8 mouse cellular contexts compared by ENCODE assay signal in the genomic region with DNA sequence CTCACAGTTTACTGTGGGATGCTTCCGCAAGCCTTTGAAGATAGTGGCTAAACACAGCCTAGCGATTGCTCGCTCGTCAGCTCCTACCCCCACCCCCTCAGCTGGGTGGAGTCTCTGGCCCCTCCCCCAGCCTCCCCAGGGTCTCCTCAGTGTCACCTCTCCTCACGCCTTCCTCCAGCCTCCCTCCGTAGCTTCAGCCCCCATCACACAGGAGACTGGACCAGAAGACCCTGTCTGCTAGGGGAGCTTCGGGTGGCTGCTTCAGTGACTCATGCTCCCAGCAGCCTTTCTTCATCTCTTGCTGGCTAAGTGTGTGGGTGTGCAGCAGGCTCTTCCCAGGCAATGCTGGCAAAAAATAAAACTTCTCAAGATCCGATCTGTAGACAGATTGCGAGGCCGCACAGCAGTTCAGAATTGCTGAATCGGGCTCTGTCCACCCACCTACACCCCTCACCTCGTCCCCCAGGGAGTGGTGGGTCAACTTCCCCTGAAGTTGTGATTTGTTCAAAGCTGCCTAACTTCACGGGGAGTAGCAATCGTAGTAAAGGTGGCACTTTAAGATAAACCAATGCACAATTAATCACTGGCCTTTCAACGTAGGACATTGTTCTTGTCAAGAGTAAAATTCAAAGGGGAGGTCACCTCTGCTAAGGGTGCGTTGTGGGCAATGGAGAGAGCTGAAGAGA.
DNase-seq lines count a peak whose midpoint lies in the region; ATAC-seq and TF ChIP-seq lines count a peak whose summit lies in the region.

No protein-coding gene starts in this region.

- peak; percentile 60 for TF ChIP-seq POLR2A in cortical plate, adult 2 months (IDR thresholded peaks at IDR 0.05; ENCODE audit: extremely low read depth, insufficient read depth, low read length)
- TF ChIP-seq POLR2A in heart, adult 2 months (IDR thresholded peaks at IDR 0.05; ENCODE audit: insufficient read depth, low read depth, low read length), result no peak

- H3K79me2 ChIP-seq in heart, adult 2 months (replicated peaks; ENCODE audit: control insufficient read depth, insufficient read depth, low read length), result no peaks in the 10 kb centered on the region

- no peaks in the 10 kb centered on the region for H3K27me3 ChIP-seq in heart, adult 2 months (ENCODE audit: control insufficient read depth, insufficient read depth, low read length)
- no peaks in the 10 kb centered on the region for H3K27me3 ChIP-seq in liver, embryonic 16.5 days (ENCODE audit: control insufficient read depth, insufficient read depth, low read depth, low read length)

- peak overlapping the region; percentile 19; the same call in 1 of the 2 replicates for H3K9ac ChIP-seq in heart, adult 2 months (ENCODE audit: low read depth, low read length)
- H3K9ac ChIP-seq in liver, embryonic 16.5 days (ENCODE audit: low read depth, low read length), result no peak overlapping the region

- H3K4me2 ChIP-seq in liver, embryonic 16.5 days (ENCODE audit: low read depth, low read length), result peak overlapping the region; percentile 24

- no peak overlapping the region for H3K27ac ChIP-seq in cortical plate, adult 2 months (ENCODE audit: insufficient read depth, low read length)
- no peak overlapping the region; the same call in 1 of the 2 replicates for H3K27ac ChIP-seq in heart, adult 2 months
- peak overlapping the region; percentile 80 for H3K27ac ChIP-seq in layer of hippocampus, adult 2 months
- H3K27ac ChIP-seq in liver, embryonic 16.5 days (ENCODE audit: low read length), result no peak overlapping the region

- DNase-seq in cerebellum, postnatal 10 days, result peak; percentile 27 to 41
- DNase-seq in cerebellum, adult 9-11 months, result no peak
- DNase-seq in heart, adult 2 months, result peak; percentile 31 to 56
- peak; percentile 25 to 55 for DNase-seq in layer of hippocampus, adult 2 months (ENCODE audit: low spot score in 2 of 2)
- peak; percentile 16 for DNase-seq in ovary, postnatal 10 days (ENCODE audit: low spot score)
- DNase-seq in spleen, adult 18-20 months, result no peak

- no peaks in the 10 kb centered on the region for H3K9me3 ChIP-seq in liver, embryonic 16.5 days (replicated peaks; ENCODE audit: control insufficient read depth, low read length)

- no peak for TF ChIP-seq EP300 in heart, adult 2 months (IDR thresholded peaks at IDR 0.05; ENCODE audit: insufficient read depth, low read depth, low read length)

- H3K4me1 ChIP-seq in cortical plate, adult 2 months (ENCODE audit: control insufficient read depth, insufficient read depth, low read length), result peaks cover 5% of the 10 kb centered on the region; the same call in 1 of the 2 replicates
- H3K4me1 ChIP-seq in heart, adult 2 months (ENCODE audit: control insufficient read depth, insufficient read depth, low read length), result peaks cover 4% of the 10 kb centered on the region
- H3K4me1 ChIP-seq in liver, embryonic 16.5 days (ENCODE audit: control insufficient read depth, low read depth, low read length), result no peaks in the 10 kb centered on the region

- no peaks in the 10 kb centered on the region for H3K36me3 ChIP-seq in heart, adult 2 months (ENCODE audit: control insufficient read depth, insufficient read depth, low read length)
- no peaks in the 10 kb centered on the region for H3K36me3 ChIP-seq in liver, embryonic 16.5 days (ENCODE audit: control insufficient read depth, insufficient read depth)

- no peak for TF ChIP-seq CTCF in cortical plate, adult 2 months (IDR thresholded peaks at IDR 0.05; ENCODE audit: extremely low read depth, insufficient read depth, low read length)
- no peak for TF ChIP-seq CTCF in heart, adult 2 months (IDR thresholded peaks at IDR 0.05)
- TF ChIP-seq CTCF in layer of hippocampus, adult 2 months (conservative IDR thresholded peaks at IDR 0.05), result no peak

- no peak for ATAC-seq in liver, embryonic 16.5 days (ENCODE audit: low read depth)

- intact Hi-C loops in heart, adult 2 months (cut with DNase I), result no loop called here

- peak overlapping the region; percentile 18; the same call in 1 of the 2 replicates for H3K4me3 ChIP-seq in cortical plate, adult 2 months (ENCODE audit: insufficient read depth, low read length)
- H3K4me3 ChIP-seq in heart, adult 2 months, result no peak overlapping the region
- H3K4me3 ChIP-seq in layer of hippocampus, adult 2 months, result peak overlapping the region; percentile 15; the same call in 1 of the 2 replicates
- no peak overlapping the region for H3K4me3 ChIP-seq in liver, embryonic 16.5 days (ENCODE audit: low read depth, low read length)

- WGBS in heart, adult 2 months, result 35% methylated on average over 16 of the region's 16 CpGs
- 17% methylated on average over 16 of the region's 16 CpGs for WGBS in liver, embryonic 16.5 days (ENCODE audit: insufficient replicate concordance)

Comparison
In these comparisons a context has a peak if more than half of its experiments do, and no peak if none do; other contexts are left out.
1. DNase-seq: peak in cerebellum, postnatal 10 days (2 of 2), heart, adult 2 months (2 of 2), layer of hippocampus, adult 2 months (2 of 2) and ovary, postnatal 10 days (single experiment); none in cerebellum, adult 9-11 months (single experiment) and spleen, adult 18-20 months (0 of 2).
2. H3K4me3 ChIP-seq: peak in cortical plate, adult 2 months (single experiment) and layer of hippocampus, adult 2 months (single experiment); none in heart, adult 2 months (single experiment) and liver, embryonic 16.5 days (single experiment).